Mouse (Mus musculus): Measurements from ENCODE around the gene Gpsm1. TPM values are rescaled to one million over a fixed set of nuclear protein-coding genes. Genes with fewer than 3 reads are reported as not detected.
A peak's percentile ranks its signal among the peaks of the same experiment; 100 is the strongest.

Gpsm1 gene
- polyA plus RNA-seq, 1 experiment: 57.7 TPM

- Histone ChIP-seq H3K27me3 (ENCODE audit: control insufficient read depth, insufficient read depth, low read length) (no peaks in the 10 kb centered on the region), H3K27ac (ENCODE audit: control insufficient read depth, insufficient read depth, low read length) (no peak overlapping the region), H3K4me3 (ENCODE audit: control insufficient read depth, insufficient read depth, low read length) (peak overlapping the region; percentile 84; the same call in 1 of the 2 replicates), H3K4me1 (replicated peaks; ENCODE audit: control insufficient read depth, insufficient read depth, low read length) (peaks cover 36% of the 10 kb centered on the region), H3K36me3 (ENCODE audit: control insufficient read depth, insufficient read depth, low read length) (no peaks in the 10 kb centered on the region)
- 84% methylated on average over 13 of the region's 13 CpGs for WGBS
- TF ChIP-seq CTCF (IDR thresholded peaks at IDR 0.05; ENCODE audit: borderline replicate concordance, control insufficient read depth, extremely low read depth, insufficient read depth, low read length, poor library complexity): no peak
- no peak for TF ChIP-seq POLR2A (IDR thresholded peaks at IDR 0.05; ENCODE audit: control insufficient read depth, extremely low read depth, insufficient read depth, low read length, poor library complexity)
- DNase-seq: no peak
These were observed 839 bp upstream of the Gpsm1 start for GRCm38 (mm10) chr2:26314281-26315071.

- TF ChIP-seq CTCF (IDR thresholded peaks at IDR 0.05; ENCODE audit: borderline replicate concordance, control insufficient read depth, extremely low read depth, insufficient read depth, low read length, poor library complexity): no peak
- TF ChIP-seq POLR2A (IDR thresholded peaks at IDR 0.05; ENCODE audit: control insufficient read depth, extremely low read depth, insufficient read depth, low read length, poor library complexity): no peak
- DNase-seq: peak; percentile 51
- WGBS: 11% methylated on average over 11 of the region's 11 CpGs
- no peaks in the 10 kb centered on the region for H3K36me3 ChIP-seq (ENCODE audit: control insufficient read depth, insufficient read depth, low read length)
- no peak overlapping the region for H3K27ac ChIP-seq (ENCODE audit: control insufficient read depth, insufficient read depth, low read length)
- H3K4me3 ChIP-seq (ENCODE audit: control insufficient read depth, insufficient read depth, low read length): peak overlapping the region; percentile 84
- peaks cover 47% of the 10 kb centered on the region for H3K4me1 ChIP-seq (replicated peaks; ENCODE audit: control insufficient read depth, insufficient read depth, low read length)
- no peaks in the 10 kb centered on the region for H3K27me3 ChIP-seq (ENCODE audit: control insufficient read depth, insufficient read depth, low read length)
These were observed 603 bp downstream of the Gpsm1 start for GRCm38 (mm10) chr2:26315925-26316311.

GRCm38 (mm10) chr2:26316576-26317246 lies 1.4 kb downstream of the Gpsm1 start:
- DNase-seq: no peak
- Histone ChIP-seq H3K36me3 (ENCODE audit: control insufficient read depth, insufficient read depth, low read length) (no peaks in the 10 kb centered on the region), H3K27ac (ENCODE audit: control insufficient read depth, insufficient read depth, low read length) (no peak overlapping the region), H3K4me1 (replicated peaks; ENCODE audit: control insufficient read depth, insufficient read depth, low read length) (peaks cover 44% of the 10 kb centered on the region), H3K27me3 (ENCODE audit: control insufficient read depth, insufficient read depth, low read length) (no peaks in the 10 kb centered on the region), H3K4me3 (ENCODE audit: control insufficient read depth, insufficient read depth, low read length) (no peak overlapping the region)
- WGBS: 56% methylated on average over 9 of the region's 9 CpGs
- no peak for TF ChIP-seq CTCF (IDR thresholded peaks at IDR 0.05; ENCODE audit: borderline replicate concordance, control insufficient read depth, extremely low read depth, insufficient read depth, low read length, poor library complexity)
- no peak for TF ChIP-seq POLR2A (IDR thresholded peaks at IDR 0.05; ENCODE audit: control insufficient read depth, extremely low read depth, insufficient read depth, low read length, poor library complexity)

GRCm38 (mm10) chr2:26317371-26317770 lies 2.1 kb downstream of the Gpsm1 start:
- TF ChIP-seq POLR2A (IDR thresholded peaks at IDR 0.05; ENCODE audit: control insufficient read depth, extremely low read depth, insufficient read depth, low read length, poor library complexity): no peak
- no peak for TF ChIP-seq CTCF (IDR thresholded peaks at IDR 0.05; ENCODE audit: borderline replicate concordance, control insufficient read depth, extremely low read depth, insufficient read depth, low read length, poor library complexity)
- WGBS: 87% methylated on average over 3 of the region's 3 CpGs
- Histone ChIP-seq H3K4me1 (replicated peaks; ENCODE audit: control insufficient read depth, insufficient read depth, low read length) (peaks cover 39% of the 10 kb centered on the region), H3K36me3 (ENCODE audit: control insufficient read depth, insufficient read depth, low read length) (no peaks in the 10 kb centered on the region), H3K27ac (ENCODE audit: control insufficient read depth, insufficient read depth, low read length) (no peak overlapping the region), H3K27me3 (ENCODE audit: control insufficient read depth, insufficient read depth, low read length) (no peaks in the 10 kb centered on the region), H3K4me3 (ENCODE audit: control insufficient read depth, insufficient read depth, low read length) (no peak overlapping the region)
- no peak for DNase-seq

- no peak for DNase-seq
- TF ChIP-seq POLR2A (IDR thresholded peaks at IDR 0.05; ENCODE audit: control insufficient read depth, extremely low read depth, insufficient read depth, low read length, poor library complexity): no peak
- no peak for TF ChIP-seq CTCF (IDR thresholded peaks at IDR 0.05; ENCODE audit: borderline replicate concordance, control insufficient read depth, extremely low read depth, insufficient read depth, low read length, poor library complexity)
- no peak overlapping the region for H3K27ac ChIP-seq (ENCODE audit: control insufficient read depth, insufficient read depth, low read length)
- 91% methylated on average over 3 of the region's 3 CpGs for WGBS
- no peaks in the 10 kb centered on the region for H3K27me3 ChIP-seq (ENCODE audit: control insufficient read depth, insufficient read depth, low read length)
- H3K4me3 ChIP-seq (ENCODE audit: control insufficient read depth, insufficient read depth, low read length): no peak overlapping the region
- no peaks in the 10 kb centered on the region for H3K36me3 ChIP-seq (ENCODE audit: control insufficient read depth, insufficient read depth, low read length)
- H3K4me1 ChIP-seq (replicated peaks; ENCODE audit: control insufficient read depth, insufficient read depth, low read length): peaks cover 33% of the 10 kb centered on the region
These were observed 2.8 kb downstream of the Gpsm1 start for GRCm38 (mm10) chr2:26317991-26318672.

- H3K36me3 ChIP-seq (ENCODE audit: control insufficient read depth, insufficient read depth, low read length): peaks cover 4% of the 10 kb centered on the region; the same call in 1 of the 2 replicates
- WGBS: 96% methylated on average over 9 of the region's 9 CpGs
- no peak overlapping the region for H3K4me3 ChIP-seq (ENCODE audit: control insufficient read depth, insufficient read depth, low read length)
- no peak for DNase-seq
- H3K27ac ChIP-seq (ENCODE audit: control insufficient read depth, insufficient read depth, low read length): no peak overlapping the region
- H3K27me3 ChIP-seq (ENCODE audit: control insufficient read depth, insufficient read depth, low read length): no peaks in the 10 kb centered on the region
- no peak for TF ChIP-seq CTCF (IDR thresholded peaks at IDR 0.05; ENCODE audit: borderline replicate concordance, control insufficient read depth, extremely low read depth, insufficient read depth, low read length, poor library complexity)
- TF ChIP-seq POLR2A (IDR thresholded peaks at IDR 0.05; ENCODE audit: control insufficient read depth, extremely low read depth, insufficient read depth, low read length, poor library complexity): no peak
- peaks cover 33% of the 10 kb centered on the region for H3K4me1 ChIP-seq (replicated peaks; ENCODE audit: control insufficient read depth, insufficient read depth, low read length)
These were observed 3.8 kb downstream of the Gpsm1 start for GRCm38 (mm10) chr2:26319109-26319508.

All from thymus, adult 2 months (tissue).